Mouse (Mus musculus): ENCODE measurements at regions not wholly inside any gene's neighbourhood (a gene's known extent, or its start where the extent isn't known, plus 50 kb on each side); places are given as distances from the start of the nearest gene placed in this dataset.
"Not testable (repeated sequence)": the region's sequence is repeated elsewhere in the genome, so short reads cannot be mapped to it uniquely, and the experiment has no call there.

GRCm38 (mm10) chr3:80124621-80125020 is 240.3 kb downstream of the Fam198b start:
- 76% methylated on average over 8 of the region's 8 CpGs for WGBS
- DNase-seq = no peak
- no peak overlapping the region for H3K4me3 ChIP-seq (ENCODE audit: low read depth, low read length)

GRCm38 (mm10) chr3:80141697-80142096 is 257.4 kb downstream of the Fam198b start:
- Histone ChIP-seq H3K27me3 (ENCODE audit: insufficient read depth, low read length) (no peaks in the 10 kb centered on the region), H3K4me1 (ENCODE audit: insufficient read depth) (no peaks in the 10 kb centered on the region), H3K9me3 (ENCODE audit: low read depth, low read length) (no peaks in the 10 kb centered on the region), H3K27ac (ENCODE audit: low read depth) (no peak overlapping the region), H3K36me3 (ENCODE audit: insufficient read depth) (no peaks in the 10 kb centered on the region), H3K4me3 (ENCODE audit: low read depth, low read length) (no peak overlapping the region), H3K9ac (no peak overlapping the region), H3K4me2 (no peak overlapping the region)
- ATAC-seq (ENCODE audit: insufficient read depth) = no peak
- 78% methylated on average over 1 of the region's 1 CpGs for WGBS
- DNase-seq = no peak
- no peak for TF ChIP-seq CTCF (IDR thresholded peaks at IDR 0.05; ENCODE audit: low read depth)

More at GRCm38 (mm10) chr3:80124621-80125020, 240.3 kb downstream of the Fam198b start:
- H3K36me3 ChIP-seq (ENCODE audit: insufficient read depth) = no peaks in the 10 kb centered on the region
- no peak for TF ChIP-seq CTCF (IDR thresholded peaks at IDR 0.05; ENCODE audit: low read depth)
- H3K27me3 ChIP-seq (ENCODE audit: insufficient read depth, low read length) = no peaks in the 10 kb centered on the region
- ATAC-seq (ENCODE audit: insufficient read depth) = no peak
- H3K27ac ChIP-seq (ENCODE audit: low read depth) = no peak overlapping the region
- no peaks in the 10 kb centered on the region for H3K4me1 ChIP-seq (ENCODE audit: insufficient read depth)
- no peak overlapping the region for H3K9ac ChIP-seq
- no peak overlapping the region for H3K4me2 ChIP-seq
- no peaks in the 10 kb centered on the region for H3K9me3 ChIP-seq (ENCODE audit: low read depth, low read length)

- Histone ChIP-seq H3K27ac (ENCODE audit: low read depth) (no peak overlapping the region), H3K36me3 (ENCODE audit: insufficient read depth) (no peaks in the 10 kb centered on the region), H3K4me1 (ENCODE audit: insufficient read depth) (no peaks in the 10 kb centered on the region), H3K4me2 (no peak overlapping the region), H3K9me3 (ENCODE audit: low read depth, low read length) (no peaks in the 10 kb centered on the region), H3K27me3 (ENCODE audit: insufficient read depth, low read length) (no peaks in the 10 kb centered on the region), H3K9ac (no peak overlapping the region), H3K4me3 (ENCODE audit: low read depth, low read length) (no peak overlapping the region)
- 76% methylated on average over 2 of the region's 2 CpGs for WGBS
- DNase-seq = no peak
- no peak for ATAC-seq (ENCODE audit: insufficient read depth)
- no peak for TF ChIP-seq CTCF (IDR thresholded peaks at IDR 0.05; ENCODE audit: low read depth)
Measured at GRCm38 (mm10) chr3:80160473-80160872, 276.1 kb downstream of the Fam198b start.

GRCm38 (mm10) chr3:80181749-80182148 is 297.4 kb downstream of the Fam198b start:
- no peak for TF ChIP-seq CTCF (IDR thresholded peaks at IDR 0.05; ENCODE audit: low read depth)
- WGBS = 60% methylated on average over 2 of the region's 2 CpGs
- no peaks in the 10 kb centered on the region for H3K4me1 ChIP-seq (ENCODE audit: insufficient read depth)
- no peaks in the 10 kb centered on the region for H3K9me3 ChIP-seq (ENCODE audit: low read depth, low read length)
- H3K27ac ChIP-seq (ENCODE audit: low read depth) = no peak overlapping the region
- H3K9ac ChIP-seq = no peak overlapping the region
- no peak overlapping the region for H3K4me3 ChIP-seq (ENCODE audit: low read depth, low read length)
- no peak for ATAC-seq (ENCODE audit: insufficient read depth)
- H3K27me3 ChIP-seq (ENCODE audit: insufficient read depth, low read length) = no peaks in the 10 kb centered on the region
- no peak overlapping the region for H3K4me2 ChIP-seq
- no peak for DNase-seq
- no peaks in the 10 kb centered on the region for H3K36me3 ChIP-seq (ENCODE audit: insufficient read depth)

- H3K27ac ChIP-seq (ENCODE audit: low read depth); H3K27me3 ChIP-seq (ENCODE audit: insufficient read depth, low read length); H3K4me2 ChIP-seq; H3K9ac ChIP-seq; H3K36me3 ChIP-seq (ENCODE audit: insufficient read depth); ATAC-seq (ENCODE audit: insufficient read depth); H3K4me1 ChIP-seq (ENCODE audit: insufficient read depth); DNase-seq; H3K9me3 ChIP-seq (ENCODE audit: low read depth, low read length); H3K4me3 ChIP-seq (ENCODE audit: low read depth, low read length): not testable (repeated sequence)
- WGBS = 57% methylated on average over 2 of the region's 2 CpGs
Measured at GRCm38 (mm10) chr3:80182161-80182560, 297.8 kb downstream of the Fam198b start.

- Histone ChIP-seq H3K9me3 (ENCODE audit: low read depth, low read length) (no peaks in the 10 kb centered on the region), H3K4me2 (no peak overlapping the region), H3K27me3 (ENCODE audit: insufficient read depth, low read length) (no peaks in the 10 kb centered on the region), H3K9ac (no peak overlapping the region), H3K27ac (ENCODE audit: low read depth) (no peak overlapping the region), H3K4me3 (ENCODE audit: low read depth, low read length) (no peak overlapping the region), H3K36me3 (ENCODE audit: insufficient read depth) (no peaks in the 10 kb centered on the region), H3K4me1 (ENCODE audit: insufficient read depth) (no peaks in the 10 kb centered on the region)
- WGBS = 80% methylated on average over 5 of the region's 5 CpGs
- no peak for ATAC-seq (ENCODE audit: insufficient read depth)
- DNase-seq = no peak
- TF ChIP-seq CTCF (IDR thresholded peaks at IDR 0.05; ENCODE audit: low read depth) = no peak
Measured at GRCm38 (mm10) chr3:80187406-80187805, 303.1 kb downstream of the Fam198b start.

- no peaks in the 10 kb centered on the region for H3K4me1 ChIP-seq (ENCODE audit: insufficient read depth)
- H3K4me2 ChIP-seq = no peak overlapping the region
- no peak for ATAC-seq (ENCODE audit: insufficient read depth)
- H3K9me3 ChIP-seq (ENCODE audit: low read depth, low read length) = no peaks in the 10 kb centered on the region
- no peak for DNase-seq
- no peak overlapping the region for H3K9ac ChIP-seq
- no peaks in the 10 kb centered on the region for H3K36me3 ChIP-seq (ENCODE audit: insufficient read depth)
- H3K27me3 ChIP-seq (ENCODE audit: insufficient read depth, low read length) = no peaks in the 10 kb centered on the region
- WGBS = 69% methylated on average over 2 of the region's 2 CpGs
- H3K4me3 ChIP-seq (ENCODE audit: low read depth, low read length) = no peak overlapping the region
- H3K27ac ChIP-seq (ENCODE audit: low read depth) = no peak overlapping the region
- no peak for TF ChIP-seq CTCF (IDR thresholded peaks at IDR 0.05; ENCODE audit: low read depth)
Measured at GRCm38 (mm10) chr3:80200904-80201303, 316.6 kb downstream of the Fam198b start.

- H3K27me3 ChIP-seq (ENCODE audit: insufficient read depth, low read length) = no peaks in the 10 kb centered on the region
- H3K4me3 ChIP-seq (ENCODE audit: low read depth, low read length) = no peak overlapping the region
- no peaks in the 10 kb centered on the region for H3K9me3 ChIP-seq (ENCODE audit: low read depth, low read length)
- no peak for DNase-seq
- H3K4me1 ChIP-seq (ENCODE audit: insufficient read depth) = no peaks in the 10 kb centered on the region
- H3K4me2 ChIP-seq = no peak overlapping the region
- H3K36me3 ChIP-seq (ENCODE audit: insufficient read depth) = no peaks in the 10 kb centered on the region
- WGBS = 70% methylated on average over 1 of the region's 1 CpGs
- no peak for ATAC-seq (ENCODE audit: insufficient read depth)
- no peak for TF ChIP-seq CTCF (IDR thresholded peaks at IDR 0.05; ENCODE audit: low read depth)
- H3K27ac ChIP-seq (ENCODE audit: low read depth) = no peak overlapping the region
- no peak overlapping the region for H3K9ac ChIP-seq
Measured at GRCm38 (mm10) chr3:80204821-80205220, 320.5 kb downstream of the Fam198b start.

Data from lung, embryonic 14.5 days (tissue).